Mouse (Mus musculus) kidney, postnatal 14 days (tissue): ENCODE data around the gene Prr32.

Experiments
- DNase-seq: peaks from one replicate; pipeline ENCODE4 v3.0.0; 2022; ENCODE audit warnings: mixed read lengths

Gene Prr32

DNA sequence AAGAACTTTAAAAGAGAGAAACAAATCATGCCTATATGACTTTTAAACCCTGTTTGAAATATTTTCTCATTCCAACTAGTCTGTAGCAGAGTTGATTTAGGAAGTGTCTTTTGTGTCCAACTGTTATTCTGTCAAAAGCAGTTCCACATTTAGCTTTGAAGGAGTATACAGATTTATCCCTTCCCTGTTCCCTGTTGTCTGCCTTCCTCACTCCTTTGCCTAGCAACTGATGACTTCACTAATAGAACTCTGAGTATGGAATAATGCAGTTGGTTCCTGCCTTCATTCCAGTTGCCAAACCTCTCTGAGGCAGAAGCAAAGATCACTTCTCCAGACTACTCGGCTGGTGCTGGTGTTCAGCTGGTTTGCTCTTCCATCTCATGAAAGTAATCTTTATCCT is at the start of gene Prr32:
TSS of gene Prr32 (plus strand) at position 301 of the 400 bp plus-strand sequence.
- DNase-seq: no peak
